Mouse (Mus musculus) naive thymus-derived CD4-positive, alpha-beta T cell, adult 5 months (primary cell): ENCODE results near the gene Nudt6. TPM values are rescaled to one million over a fixed set of nuclear protein-coding genes. Genes with fewer than 3 reads are reported as not detected.

Source experiments
- polyA plus RNA-seq: library from polyadenylated mRNA; unstranded; fragments of 100-300 nt; shearing (Covaris generic); gene quantifications from one replicate; pipeline ENCODE4 v1.2.1, GENCODE M21; 2017

Gene Nudt6
- 32.9 TPM for polyA plus RNA-seq

DNA sequence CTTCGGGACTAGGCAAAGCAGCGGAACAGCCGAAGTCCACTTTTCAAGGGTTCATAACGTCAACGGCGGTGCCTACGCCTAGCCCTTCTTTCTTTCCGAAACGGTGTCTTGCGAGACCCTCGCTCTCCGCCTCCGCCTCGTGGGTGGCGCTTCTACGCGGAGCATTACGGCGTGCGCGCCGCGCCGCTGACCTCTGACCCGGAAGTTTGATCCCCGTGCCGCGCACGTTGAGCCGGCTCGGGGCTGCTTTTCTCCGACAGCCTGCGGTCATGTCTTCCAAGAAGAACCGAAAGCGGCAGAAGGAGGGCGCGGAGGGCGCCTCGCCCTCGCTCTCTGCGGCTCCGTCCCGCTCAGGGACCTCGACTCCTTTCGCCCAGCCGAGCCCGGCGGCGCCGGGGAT lies at the start of gene Nudt6:
Nudt6 (minus strand) TSS at position 140 of the 400 bp plus-strand sequence.

DNA sequence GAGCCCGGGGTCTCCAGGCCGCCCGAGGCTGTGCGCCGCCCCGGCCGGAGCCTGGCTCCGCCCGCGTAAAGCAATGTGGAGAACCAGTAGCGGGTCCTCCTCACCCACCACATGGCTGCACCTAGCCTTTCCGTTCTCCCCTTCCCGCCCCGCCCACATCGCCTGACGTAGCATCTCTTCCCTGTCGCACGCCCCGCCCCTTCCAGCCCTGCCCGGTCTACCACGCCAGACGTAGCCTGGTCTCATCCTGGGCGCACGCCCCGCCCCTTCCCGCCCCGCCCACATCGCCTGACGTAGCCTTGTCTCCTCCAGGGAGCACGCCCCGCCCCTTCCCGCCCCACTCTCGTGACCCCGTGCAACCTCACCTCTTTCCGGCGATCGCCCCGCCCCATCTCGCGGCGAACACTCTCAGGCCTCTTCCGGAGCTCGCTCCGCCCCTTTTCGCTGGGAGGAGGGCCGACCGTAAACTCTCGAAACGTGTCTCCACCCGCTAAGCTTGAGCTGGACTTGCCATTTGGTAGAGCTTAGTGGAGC lies 486 bp downstream of the Nudt6 start, which contains the start of gene Spata5:
Spata5 (plus strand) TSS at position 439 of the 534 bp plus-strand sequence.

Other genes with a start within 250 kb of the Nudt6 start
- not detected for gene Il21, start 187.6 kb downstream of the Nudt6 start, polyA plus RNA-seq
- gene Bbs12, start 107.7 kb downstream of the Nudt6 start, polyA plus RNA-seq, result 1.2 TPM
- gene Cetn4, start 107.5 kb downstream of the Nudt6 start, polyA plus RNA-seq, result not detected
- 0.61 TPM for gene Fgf2, start 71.9 kb downstream of the Nudt6 start, polyA plus RNA-seq
- gene Spata5, start 315 bp downstream of the Nudt6 start, polyA plus RNA-seq, result 45.0 TPM
- 3.0 TPM for gene Spry1, start 219.7 kb upstream of the Nudt6 start, polyA plus RNA-seq